Mouse (Mus musculus) urinary bladder, postnatal 36 days (tissue): ENCODE results near the gene Ppy.

Experiments used
- DNase-seq, 2 experiments: peaks; one replicate each; pipeline ENCODE4 v3.0.0; 2022; ENCODE audit warnings: low spot score in 2 of 2, mixed read lengths in 1 of 2

The Ppy gene

GRCm38 (mm10) chr11:102101219-102101618 lies at the start of gene Ppy:
Gene Ppy, minus strand, starts transcription at chr11:102101319.
- DNase-seq: no peak

- no peak for DNase-seq
These were observed 46.3 kb upstream of the Ppy start for GRCm38 (mm10) chr11:102147213-102147989.

GRCm38 (mm10) chr11:102146531-102146930 lies 45.4 kb upstream of the Ppy start:
- DNase-seq: no peak

- DNase-seq: no peak
These were observed 44.9 kb upstream of the Ppy start for GRCm38 (mm10) chr11:102146005-102146404.

- no peak for DNase-seq
These were observed 44.4 kb upstream of the Ppy start, which contains the start of gene Nags for GRCm38 (mm10) chr11:102145471-102146001. Gene Nags, plus strand, starts transcription at chr11:102145513.

- no peak for DNase-seq
These were observed 43.9 kb upstream of the Ppy start for GRCm38 (mm10) chr11:102144957-102145470.

- no peak for DNase-seq
These were observed 41.2 kb upstream of the Ppy start for GRCm38 (mm10) chr11:102142355-102142754.

GRCm38 (mm10) chr11:102140508-102140907 lies 39.4 kb upstream of the Ppy start:
- peak; percentile 55 to 58 for DNase-seq

- DNase-seq: peak; percentile 41 to 61
These were observed 37.3 kb upstream of the Ppy start for GRCm38 (mm10) chr11:102138447-102138740.

- DNase-seq: no peak
These were observed 36.7 kb upstream of the Ppy start for GRCm38 (mm10) chr11:102137625-102138446.

GRCm38 (mm10) chr11:102134516-102134915 lies 33.4 kb upstream of the Ppy start:
- no peak for DNase-seq

GRCm38 (mm10) chr11:102117386-102117785 lies 16.3 kb upstream of the Ppy start:
- no peak for DNase-seq

- DNase-seq: no peak
These were observed 15.1 kb upstream of the Ppy start for GRCm38 (mm10) chr11:102116241-102116640.

- DNase-seq: no peak
These were observed 10.5 kb upstream of the Ppy start for GRCm38 (mm10) chr11:102111576-102111975.

- DNase-seq: no peak
These were observed 6.6 kb upstream of the Ppy start, which contains the start of gene Pyy for GRCm38 (mm10) chr11:102107732-102108131. Gene Pyy, minus strand, starts transcription at chr11:102107832.

- no peak for DNase-seq
These were observed 5.8 kb upstream of the Ppy start for GRCm38 (mm10) chr11:102106911-102107310.

GRCm38 (mm10) chr11:102102485-102103258 lies 1.6 kb upstream of the Ppy start:
- DNase-seq: peak; percentile 23 to 53

- DNase-seq: peak; percentile 55 to 77
These were observed 4.2 kb downstream of the Ppy start for GRCm38 (mm10) chr11:102096887-102097391.

- DNase-seq: no peak
These were observed 4.7 kb downstream of the Ppy start for GRCm38 (mm10) chr11:102096446-102096845.

- DNase-seq: no peak
These were observed 5.4 kb downstream of the Ppy start for GRCm38 (mm10) chr11:102095676-102096075.

- DNase-seq: peak; percentile 56 to 64
These were observed 11.9 kb downstream of the Ppy start for GRCm38 (mm10) chr11:102089088-102089808.
